Mouse (Mus musculus) kidney, adult 18-20 months (tissue): ENCODE data around the gene Gm20825.
"Not testable (repeated sequence)": the region's sequence is repeated elsewhere in the genome, so short reads cannot be mapped to it uniquely, and the experiment has no call there.

Experiments used
- DNase-seq: peaks from one replicate; pipeline ENCODE4 v3.0.0; 2021

Gm20825 gene

GRCm38 (mm10) chrY:8071407-8071806 lies at the start of gene Gm20825:
Gene Gm20825 (minus strand): TSS chrY:8071507.
- not testable (repeated sequence) for DNase-seq
